Mouse (Mus musculus) midbrain, postnatal 0 days (tissue): ENCODE data around the gene Wdr82. TPM values are rescaled to one million over a fixed set of nuclear protein-coding genes. Genes with fewer than 3 reads are reported as not detected.
A peak's percentile ranks its signal among the peaks of the same experiment; 100 is the strongest.

Source experiments
- ATAC-seq: fragments of 200-750 bp; cut with Nextera tagmentation; 2 replicates; pipeline ENCODE4 v1.8.0; 2017; ENCODE audit warnings: moderate number of reproducible peaks, mild to moderate bottlenecking, moderate TSS enrichment, moderate library complexity; ENCODE audit not compliant: low FRiP score
- DNase-seq: peaks from one replicate; pipeline ENCODE4 v3.0.0-alpha.2; 2015; ENCODE audit warnings: low spot score
- H3K27ac ChIP-seq: fragments of 300-500 bp; sonication (generic); 2 replicates; pipeline ENCODE4 v1.5.1; 2014; ENCODE audit warnings: low read depth, mild to moderate bottlenecking, low read length, mixed read lengths
- H3K27me3 ChIP-seq: fragments of 300-500 bp; sonication (generic); 2 replicates; pipeline ENCODE4 v1.6.1; 2014; ENCODE audit warnings: low read length, control low read depth, mixed read lengths; ENCODE audit not compliant: insufficient read depth
- H3K36me3 ChIP-seq: fragments of 300-500 bp; sonication (generic); 2 replicates; pipeline ENCODE4 v1.6.1; 2014; ENCODE audit warnings: low read length, control low read depth, mixed read lengths; ENCODE audit not compliant: insufficient read depth
- H3K4me1 ChIP-seq: fragments of 300-500 bp; sonication (generic); 2 replicates; pipeline ENCODE4 v1.6.1; 2014; ENCODE audit warnings: mild to moderate bottlenecking, control low read depth, antibody characterized with exemption, low read length, mixed read lengths; ENCODE audit not compliant: insufficient read depth
- H3K4me2 ChIP-seq: fragments of 300-500 bp; sonication (generic); 2 replicates; pipeline ENCODE4 v1.6.1; 2014; ENCODE audit warnings: low read depth, mild to moderate bottlenecking, low read length, mixed read lengths; ENCODE audit not compliant: poor library complexity, severe bottlenecking
- H3K4me3 ChIP-seq: fragments of 300-500 bp; sonication (generic); 2 replicates; pipeline ENCODE4 v1.5.1; 2014; ENCODE audit warnings: low read depth, mild to moderate bottlenecking, low read length, moderate library complexity
- H3K9ac ChIP-seq: fragments of 300-500 bp; sonication (generic); replicated peaks from 2 replicates; pipeline ENCODE4 v1.6.1; 2014; ENCODE audit warnings: mild to moderate bottlenecking, low read length, moderate library complexity, mixed read lengths; ENCODE audit not compliant: poor library complexity, severe bottlenecking
- H3K9me3 ChIP-seq: fragments of 300-500 bp; sonication (generic); 2 replicates; pipeline ENCODE4 v1.6.1; 2016; ENCODE audit warnings: low read length, control low read depth
- CTCF ChIP-seq: IDR thresholded peaks from 2 replicates; pipeline ENCODE4 v1.5.1; 2016; ENCODE audit warnings: antibody characterized with exemption, mild to moderate bottlenecking
- WGBS: fragments of 180-500 bp; shearing (Covaris S2); extraction: QIAGEN DNeasy Blood & Tissue Kit; methylation state at CpG from one replicate; pipeline ENCODE4 v1.1.7; 2014; 5-methylcytosine and 5-hydroxymethylcytosine counted together
- polyA plus RNA-seq: library from polyadenylated mRNA; unstranded; fragments of >200 nt; fragmentation: Nextera tagmentation; extraction: Ambion mirVana; gene quantifications from 2 replicates; pipeline ENCODE4 v1.2.1, GENCODE M21; 2015
- total RNA-seq: library from RNA; depleted of rRNA; stranded (reverse); fragments of >200 nt; gene quantifications from 2 replicates; pipeline ENCODE4 v1.2.3, GENCODE M21; 2014

Wdr82 gene
- total and polyA plus RNA-seq, 2 experiments from 2014 or later, result 31.7 to 245 TPM

DNA sequence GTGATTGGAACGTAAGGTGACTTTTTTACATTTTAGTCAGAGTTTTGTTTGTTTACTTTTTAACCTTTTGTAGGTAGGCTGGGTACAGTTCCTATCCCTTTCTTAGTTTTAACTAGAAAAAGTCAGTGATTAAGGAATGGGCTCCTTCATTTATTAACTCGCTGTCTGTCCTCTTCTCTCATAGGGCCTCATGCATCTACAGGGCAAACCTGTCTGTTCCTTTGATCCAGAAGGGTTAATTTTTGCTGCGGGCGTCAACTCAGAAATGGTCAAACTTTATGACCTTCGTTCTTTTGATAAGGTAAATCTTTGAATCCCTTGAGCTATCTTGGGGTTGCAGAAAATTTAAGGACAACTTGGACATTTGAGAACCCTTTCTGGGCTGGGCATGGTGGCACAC, 13.3 kb downstream of the Wdr82 start:
- no peak overlapping the region for H3K4me3 ChIP-seq
- DNase-seq, result no peak
- no peak for ATAC-seq
- peaks cover 80% of the 10 kb centered on the region for H3K36me3 ChIP-seq
- WGBS, result 94% methylated on average over 5 of the region's 5 CpGs
- no peak for TF ChIP-seq CTCF
- no peak overlapping the region for H3K4me2 ChIP-seq
- no peaks in the 10 kb centered on the region for H3K27me3 ChIP-seq
- no peak overlapping the region for H3K27ac ChIP-seq
- H3K9ac ChIP-seq, result no peak overlapping the region
- H3K4me1 ChIP-seq, result no peaks in the 10 kb centered on the region
- no peaks in the 10 kb centered on the region for H3K9me3 ChIP-seq

DNA sequence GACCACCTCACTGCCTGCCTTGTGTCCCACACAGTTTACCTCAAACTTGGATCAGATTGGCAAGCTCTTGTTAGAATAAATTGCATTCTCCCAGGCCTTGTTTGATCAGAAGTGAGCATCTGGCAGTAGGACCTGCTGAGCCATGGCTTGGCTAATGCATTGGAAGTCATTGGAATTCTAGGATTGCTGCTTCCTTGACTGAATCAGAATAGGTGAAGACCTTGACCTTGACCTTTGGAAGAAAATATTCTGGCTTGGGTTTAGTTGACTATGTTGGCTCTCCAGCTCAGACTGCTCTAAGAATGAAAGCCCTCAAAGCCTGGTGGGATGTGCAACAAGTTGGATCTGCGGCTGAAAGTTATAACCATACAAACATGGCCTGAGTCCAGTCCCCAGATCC, 20.6 kb downstream of the Wdr82 start:
- Histone ChIP-seq H3K9me3 (no peaks in the 10 kb centered on the region), H3K4me2 (no peak overlapping the region), H3K27ac (no peak overlapping the region), H3K27me3 (no peaks in the 10 kb centered on the region), H3K4me3 (no peak overlapping the region), H3K4me1 (no peaks in the 10 kb centered on the region; the same call in 1 of the 2 replicates), H3K9ac (no peak overlapping the region), H3K36me3 (peaks cover 54% of the 10 kb centered on the region)
- DNase-seq, result no peak
- WGBS, result 93% methylated on average over 1 of the region's 1 CpGs
- ATAC-seq, result no peak
- TF ChIP-seq CTCF, result no peak

DNA sequence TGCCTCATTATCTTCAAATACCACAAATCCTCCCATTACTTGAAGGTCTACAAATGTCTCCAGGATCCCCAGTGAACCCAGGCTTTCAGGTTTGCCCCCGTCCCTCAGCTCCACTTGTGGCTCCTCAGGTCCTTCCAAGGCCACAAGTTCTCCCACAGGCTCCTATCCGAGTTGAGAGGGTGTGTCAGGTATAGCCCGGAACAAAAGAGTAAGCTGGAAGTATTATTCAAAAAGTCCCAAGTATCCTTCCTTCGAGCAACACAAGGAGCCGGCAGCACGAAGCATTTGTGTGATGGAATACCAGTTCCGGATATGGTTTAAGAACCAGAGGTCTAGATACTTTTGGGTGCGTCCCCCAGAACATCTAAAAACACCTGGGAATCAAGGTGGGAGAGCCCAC, 21.3 kb downstream of the Wdr82 start:
- WGBS, result 95% methylated on average over 8 of the region's 8 CpGs
- ATAC-seq, result no peak
- no peak overlapping the region for H3K4me3 ChIP-seq
- no peaks in the 10 kb centered on the region for H3K9me3 ChIP-seq
- H3K4me1 ChIP-seq, result no peaks in the 10 kb centered on the region; the same call in 1 of the 2 replicates
- DNase-seq, result no peak
- no peak overlapping the region for H3K27ac ChIP-seq
- TF ChIP-seq CTCF, result no peak
- peaks cover 48% of the 10 kb centered on the region for H3K36me3 ChIP-seq
- H3K27me3 ChIP-seq, result no peaks in the 10 kb centered on the region
- H3K4me2 ChIP-seq, result no peak overlapping the region
- no peak overlapping the region for H3K9ac ChIP-seq

DNA sequence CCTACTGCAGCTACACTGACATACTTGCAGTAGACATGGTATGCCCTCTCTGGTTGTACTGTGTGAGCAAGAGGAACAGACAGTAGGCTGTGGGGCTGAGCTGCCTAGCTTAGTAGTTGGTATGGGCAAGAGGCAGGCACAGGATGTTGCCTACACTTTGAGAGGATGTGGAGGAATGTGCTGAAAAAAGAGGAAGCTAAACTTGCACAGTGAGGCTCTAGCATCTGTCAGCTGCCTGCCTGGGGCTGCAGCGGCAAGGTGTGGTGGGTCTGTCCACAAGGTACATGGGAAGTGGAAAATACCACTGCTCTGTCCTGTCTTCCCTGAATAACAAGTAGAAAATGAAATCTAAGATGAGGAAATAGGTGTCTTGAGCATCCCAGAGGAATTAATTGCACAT, 22.3 kb downstream of the Wdr82 start:
- no peak for TF ChIP-seq CTCF
- no peak for DNase-seq
- Histone ChIP-seq H3K4me1 (no peaks in the 10 kb centered on the region; the same call in 1 of the 2 replicates), H3K9me3 (no peaks in the 10 kb centered on the region), H3K4me2 (no peak overlapping the region), H3K27me3 (no peaks in the 10 kb centered on the region), H3K4me3 (no peak overlapping the region), H3K27ac (no peak overlapping the region), H3K9ac (no peak overlapping the region), H3K36me3 (peaks cover 38% of the 10 kb centered on the region)
- ATAC-seq, result no peak
- WGBS, result 100% methylated on average over 1 of the region's 1 CpGs

DNA sequence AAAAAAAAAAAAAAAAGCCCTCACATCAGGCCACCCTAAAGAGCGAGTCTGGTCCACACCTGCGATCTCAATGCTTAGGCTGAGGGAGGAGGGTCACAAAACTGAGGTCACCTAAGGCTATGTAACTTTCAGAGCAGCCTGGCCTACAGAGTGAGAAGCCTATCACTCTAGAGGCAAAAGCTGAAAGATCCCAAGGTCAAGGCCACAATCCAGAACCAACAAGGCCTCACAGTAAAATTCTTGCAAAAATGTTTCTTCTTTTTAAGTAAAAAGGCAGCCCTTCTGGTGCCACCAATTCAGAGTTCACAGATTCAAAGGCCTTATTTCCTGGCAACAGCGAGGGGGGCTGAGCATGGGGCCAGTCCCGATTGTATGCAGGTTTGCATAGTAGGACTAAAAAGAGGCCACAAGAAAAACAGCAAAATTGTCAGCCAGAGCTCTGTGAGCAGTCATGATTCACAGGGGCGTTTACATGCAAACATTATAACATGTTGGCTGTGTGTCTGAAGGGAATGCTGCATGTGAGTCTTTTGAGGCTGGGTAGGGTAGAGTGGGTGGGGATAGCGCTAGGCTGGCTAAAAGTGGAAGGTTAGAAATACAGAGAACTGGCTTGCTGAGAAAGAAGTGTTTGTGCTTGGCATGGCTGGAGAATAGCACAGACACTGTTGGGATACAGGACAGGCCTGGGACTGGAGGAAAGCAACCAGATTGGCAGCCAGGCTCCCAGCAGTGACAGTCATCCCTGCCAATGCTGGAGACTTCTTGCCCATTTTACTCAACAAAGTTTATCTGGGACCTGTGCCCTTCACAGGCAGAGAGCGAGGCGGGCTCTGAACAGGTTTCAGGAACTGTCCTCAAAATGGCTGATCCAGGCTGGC, 23.4 kb downstream of the Wdr82 start:
- TF ChIP-seq CTCF, result no peak
- no peaks in the 10 kb centered on the region for H3K9me3 ChIP-seq
- DNase-seq (no peak), ATAC-seq (no peak)
- H3K27me3 ChIP-seq, result no peaks in the 10 kb centered on the region
- peaks cover 27% of the 10 kb centered on the region for H3K36me3 ChIP-seq
- H3K27ac ChIP-seq, result no peak overlapping the region
- H3K4me3 ChIP-seq, result no peak overlapping the region
- no peak overlapping the region for H3K4me2 ChIP-seq
- no peak overlapping the region for H3K9ac ChIP-seq
- no peaks in the 10 kb centered on the region; the same call in 1 of the 2 replicates for H3K4me1 ChIP-seq
- WGBS, result 88% methylated on average over 8 of the region's 8 CpGs

DNA sequence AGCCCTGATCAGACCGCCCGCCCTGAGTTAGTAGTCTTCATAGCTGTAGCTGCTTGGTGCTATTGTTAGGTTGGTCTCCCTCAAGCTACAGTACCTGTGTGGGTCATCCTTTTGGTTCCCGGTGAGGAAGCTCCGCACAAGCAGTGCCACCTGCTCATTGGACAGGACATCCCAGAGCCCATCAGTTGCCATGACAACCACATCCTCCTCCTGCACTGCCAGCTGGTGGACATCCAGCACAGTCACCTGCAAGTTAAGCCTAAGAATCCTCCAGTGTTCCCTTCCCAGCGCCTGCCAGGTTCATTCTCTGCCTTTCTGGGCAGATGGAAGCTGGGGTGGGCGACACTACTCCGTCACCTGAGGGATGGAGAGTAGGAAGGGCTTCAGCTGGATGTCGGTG, 25.0 kb downstream of the Wdr82 start:
- no peaks in the 10 kb centered on the region; the same call in 1 of the 2 replicates for H3K4me1 ChIP-seq
- peak; percentile 52 for TF ChIP-seq CTCF
- 0 out of 2 replicates have a peak, but pooled peaks have one; percentile 43 for ATAC-seq
- no peak overlapping the region for H3K4me3 ChIP-seq
- no peak overlapping the region for H3K4me2 ChIP-seq
- no peaks in the 10 kb centered on the region for H3K9me3 ChIP-seq
- DNase-seq, result peak; percentile 85
- no peak overlapping the region; the same call in 1 of the 2 replicates for H3K9ac ChIP-seq
- H3K27me3 ChIP-seq, result no peaks in the 10 kb centered on the region
- 56% methylated on average over 8 of the region's 8 CpGs for WGBS
- H3K36me3 ChIP-seq, result peaks cover 11% of the 10 kb centered on the region
- H3K27ac ChIP-seq, result peak overlapping the region; percentile 47; the same call in 1 of the 2 replicates
